Mouse (Mus musculus): Measurements from ENCODE around the gene Slco2b1.
"Not testable (repeated sequence)": the region's sequence is repeated elsewhere in the genome, so short reads cannot be mapped to it uniquely, and the experiment has no call there.

The Slco2b1 gene

GRCm38 (mm10) chr7:99711166-99711565 lies at the start of gene Slco2b1:
Gene Slco2b1 (minus strand): TSS chr7:99711340.
- no peak for DNase-seq

GRCm38 (mm10) chr7:99739276-99739675 lies 28.1 kb upstream of the Slco2b1 start:
- peak; percentile 39 for DNase-seq

GRCm38 (mm10) chr7:99735491-99735890 lies 24.4 kb upstream of the Slco2b1 start:
- DNase-seq = not testable (repeated sequence)

GRCm38 (mm10) chr7:99734612-99735011 lies 23.5 kb upstream of the Slco2b1 start:
- no peak for DNase-seq

GRCm38 (mm10) chr7:99729973-99730372 lies 18.8 kb upstream of the Slco2b1 start, which contains the start of gene Olfr520:
Gene Olfr520 (plus strand): TSS chr7:99730273.
- DNase-seq = no peak

- no peak for DNase-seq
Observed at GRCm38 (mm10) chr7:99716536-99716935, 5.4 kb upstream of the Slco2b1 start.

- no peak for DNase-seq
Observed at GRCm38 (mm10) chr7:99712431-99712830, 1.3 kb upstream of the Slco2b1 start.

- no peak for DNase-seq
Observed at GRCm38 (mm10) chr7:99710476-99710875, 664 bp downstream of the Slco2b1 start.

GRCm38 (mm10) chr7:99709992-99710391 lies 1.1 kb downstream of the Slco2b1 start:
- DNase-seq = no peak

- DNase-seq = no peak
Observed at GRCm38 (mm10) chr7:99708750-99709149, 2.4 kb downstream of the Slco2b1 start.

- peak; percentile 81 for DNase-seq
Observed at GRCm38 (mm10) chr7:99708301-99708721, 2.8 kb downstream of the Slco2b1 start.

GRCm38 (mm10) chr7:99707671-99708070 lies 3.5 kb downstream of the Slco2b1 start:
- no peak for DNase-seq

- DNase-seq = no peak
Observed at GRCm38 (mm10) chr7:99707038-99707595, 4.0 kb downstream of the Slco2b1 start.

GRCm38 (mm10) chr7:99706341-99707037 lies 4.7 kb downstream of the Slco2b1 start:
- no peak for DNase-seq

GRCm38 (mm10) chr7:99704736-99705519 lies 6.2 kb downstream of the Slco2b1 start:
- no peak for DNase-seq

GRCm38 (mm10) chr7:99702201-99702600 lies 8.9 kb downstream of the Slco2b1 start:
- DNase-seq = no peak

GRCm38 (mm10) chr7:99700641-99701040 lies 10.5 kb downstream of the Slco2b1 start:
- DNase-seq = no peak

GRCm38 (mm10) chr7:99699709-99700151 lies 11.4 kb downstream of the Slco2b1 start:
- DNase-seq = no peak

- no peak for DNase-seq
Observed at GRCm38 (mm10) chr7:99699106-99699505, 12.0 kb downstream of the Slco2b1 start.

- no peak for DNase-seq
Observed at GRCm38 (mm10) chr7:99698576-99698975, 12.6 kb downstream of the Slco2b1 start.

- DNase-seq = no peak
Observed at GRCm38 (mm10) chr7:99695471-99696057, 15.6 kb downstream of the Slco2b1 start.

- DNase-seq = not testable (repeated sequence)
Observed at GRCm38 (mm10) chr7:99694424-99694823, 16.7 kb downstream of the Slco2b1 start.

GRCm38 (mm10) chr7:99693976-99694375 lies 17.2 kb downstream of the Slco2b1 start:
- DNase-seq = no peak

Measured in right cerebral cortex, adult 18-20 months (tissue).